Mouse (Mus musculus): ENCODE measurements around the gene Lama2.

DNA sequence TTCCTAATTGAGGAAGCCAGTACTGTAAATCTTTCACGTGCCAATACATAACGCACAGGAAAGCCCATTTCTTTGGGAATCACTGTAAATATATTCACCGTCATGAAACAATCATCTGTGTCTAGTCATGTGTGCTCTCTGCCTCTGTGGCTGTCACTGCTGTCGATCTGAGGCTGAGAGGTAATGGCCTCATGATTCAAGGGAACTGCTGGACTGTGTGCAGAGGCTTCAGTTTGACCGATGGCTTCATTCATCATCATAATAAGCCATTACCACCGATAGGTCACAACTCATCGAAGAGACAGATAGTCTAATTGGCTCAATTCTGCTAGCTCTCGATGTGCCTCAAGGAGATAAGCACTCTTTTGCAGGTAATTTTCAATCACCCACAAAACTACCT, 312.1 kb downstream of the Lama2 start:
- TF ChIP-seq CTCF (IDR thresholded peaks at IDR 0.05; ENCODE audit: borderline replicate concordance, insufficient read depth, low read length) (no peak), POLR2A (IDR thresholded peaks at IDR 0.05; ENCODE audit: low read depth, low read length) (no peak)
